Mouse (Mus musculus): ENCODE results near the gene Acd. TPM values are rescaled to one million over a fixed set of nuclear protein-coding genes. Genes with fewer than 3 reads are reported as not detected.

The Acd gene
- total RNA-seq (2014; rRNA removed): 25.8 and 39.3 TPM in 2 replicates
- polyA plus RNA-seq (2015; fragmentation: Nextera tagmentation; extraction: Ambion mirVana): 82.1 and 88.2 TPM in 2 replicates

GRCm38 (mm10) chr8:105700966-105701824, at the start of gene Acd, which contains the start of gene Pard6a:
TSS of gene Acd (minus strand) at chr8:105701102.
TSS of gene Pard6a (plus strand) at chr8:105701148.
- H3K4me3 ChIP-seq (ENCODE audit: low read length): peak within 1 kb of the TSS; percentile 72
- no peaks in the 10 kb centered on the region for H3K27me3 ChIP-seq (ENCODE audit: insufficient read depth, low read length)
- peak within 1 kb of the TSS; percentile 92 for H3K27ac ChIP-seq
- no peaks in the 10 kb centered on the region for H3K9me3 ChIP-seq (ENCODE audit: low read length)
- peak within 1 kb of the TSS; percentile 53 for H3K9ac ChIP-seq (replicated peaks; ENCODE audit: low read length)
- ATAC-seq (peak; percentile 80), DNase-seq (ENCODE audit: low spot score) (peak; percentile 97)
- TF ChIP-seq CTCF (IDR thresholded peaks at IDR 0.05; ENCODE audit: low read depth): peak; percentile 34
- under 1% methylated on average over 57 of the region's 60 CpGs for WGBS
- peaks cover 24% of the 10 kb centered on the region; the same call in 1 of the 2 replicates for H3K36me3 ChIP-seq (ENCODE audit: insufficient read depth, low read length)
- H3K4me1 ChIP-seq (ENCODE audit: insufficient read depth, low read length): peaks cover 11% of the 10 kb centered on the region
- H3K4me2 ChIP-seq (ENCODE audit: low read depth, low read length): peak within 1 kb of the TSS; percentile 98

GRCm38 (mm10) chr8:105750606-105751005, 49.7 kb upstream of the Acd start:
- TF ChIP-seq CTCF (IDR thresholded peaks at IDR 0.05; ENCODE audit: low read depth): no peak
- H3K27ac ChIP-seq: peak overlapping the region; percentile 2; the same call in 1 of the 2 replicates
- no peaks in the 10 kb centered on the region for H3K9me3 ChIP-seq (ENCODE audit: low read length)
- ATAC-seq: 0 out of 2 replicates have a peak, but pooled peaks have one; percentile 21
- peak; percentile 75 for DNase-seq (ENCODE audit: low spot score)
- H3K27me3 ChIP-seq (ENCODE audit: insufficient read depth, low read length): no peaks in the 10 kb centered on the region
- H3K4me3 ChIP-seq (ENCODE audit: low read length): no peak overlapping the region
- H3K4me1 ChIP-seq (ENCODE audit: insufficient read depth, low read length): peaks cover 7% of the 10 kb centered on the region
- peak overlapping the region; percentile 27 for H3K4me2 ChIP-seq (ENCODE audit: low read depth, low read length)
- H3K36me3 ChIP-seq (ENCODE audit: insufficient read depth, low read length): no peaks in the 10 kb centered on the region
- peak overlapping the region; percentile 26; the same call in 1 of the 2 replicates for H3K9ac ChIP-seq (replicated peaks; ENCODE audit: low read length)
- 9% methylated on average over 11 of the region's 11 CpGs for WGBS

- Histone ChIP-seq H3K9me3 (ENCODE audit: low read length) (no peaks in the 10 kb centered on the region), H3K9ac (replicated peaks; ENCODE audit: low read length) (no peak overlapping the region), H3K4me2 (ENCODE audit: low read depth, low read length) (no peak overlapping the region), H3K4me1 (ENCODE audit: insufficient read depth, low read length) (no peaks in the 10 kb centered on the region), H3K4me3 (ENCODE audit: low read length) (no peak overlapping the region), H3K36me3 (ENCODE audit: insufficient read depth, low read length) (no peaks in the 10 kb centered on the region), H3K27ac (no peak overlapping the region), H3K27me3 (ENCODE audit: insufficient read depth, low read length) (no peaks in the 10 kb centered on the region)
- DNase-seq (ENCODE audit: low spot score) (no peak), ATAC-seq (no peak)
- no peak for TF ChIP-seq CTCF (IDR thresholded peaks at IDR 0.05; ENCODE audit: low read depth)
- 88% methylated on average over 4 of the region's 4 CpGs for WGBS
Observed at GRCm38 (mm10) chr8:105743301-105743700, 42.4 kb upstream of the Acd start.

GRCm38 (mm10) chr8:105739216-105739615, 38.3 kb upstream of the Acd start:
- Histone ChIP-seq H3K4me2 (ENCODE audit: low read depth, low read length) (no peak overlapping the region), H3K9me3 (ENCODE audit: low read length) (no peaks in the 10 kb centered on the region), H3K36me3 (ENCODE audit: insufficient read depth, low read length) (no peaks in the 10 kb centered on the region), H3K27me3 (ENCODE audit: insufficient read depth, low read length) (no peaks in the 10 kb centered on the region), H3K27ac (no peak overlapping the region), H3K4me3 (ENCODE audit: low read length) (no peak overlapping the region), H3K9ac (replicated peaks; ENCODE audit: low read length) (no peak overlapping the region), H3K4me1 (ENCODE audit: insufficient read depth, low read length) (no peaks in the 10 kb centered on the region)
- DNase-seq (ENCODE audit: low spot score) (no peak), ATAC-seq (no peak)
- TF ChIP-seq CTCF (IDR thresholded peaks at IDR 0.05; ENCODE audit: low read depth): no peak
- 90% methylated on average over 5 of the region's 5 CpGs for WGBS

GRCm38 (mm10) chr8:105732186-105732585, 31.3 kb upstream of the Acd start:
- Histone ChIP-seq H3K4me1 (ENCODE audit: insufficient read depth, low read length) (no peaks in the 10 kb centered on the region), H3K9ac (replicated peaks; ENCODE audit: low read length) (no peak overlapping the region), H3K36me3 (ENCODE audit: insufficient read depth, low read length) (peaks cover 10% of the 10 kb centered on the region), H3K27me3 (ENCODE audit: insufficient read depth, low read length) (no peaks in the 10 kb centered on the region), H3K27ac (no peak overlapping the region), H3K4me2 (ENCODE audit: low read depth, low read length) (no peak overlapping the region), H3K4me3 (ENCODE audit: low read length) (no peak overlapping the region), H3K9me3 (ENCODE audit: low read length) (no peaks in the 10 kb centered on the region)
- no peak for TF ChIP-seq CTCF (IDR thresholded peaks at IDR 0.05; ENCODE audit: low read depth)
- DNase-seq (ENCODE audit: low spot score) (no peak), ATAC-seq (no peak)
- 91% methylated on average over 5 of the region's 5 CpGs for WGBS

- WGBS: 85% methylated on average over 18 of the region's 18 CpGs
- no peaks in the 10 kb centered on the region for H3K9me3 ChIP-seq (ENCODE audit: low read length)
- H3K27ac ChIP-seq: no peak overlapping the region
- peaks cover 29% of the 10 kb centered on the region for H3K36me3 ChIP-seq (ENCODE audit: insufficient read depth, low read length)
- ATAC-seq (no peak), DNase-seq (ENCODE audit: low spot score) (no peak)
- H3K4me2 ChIP-seq (ENCODE audit: low read depth, low read length): no peak overlapping the region
- no peak for TF ChIP-seq CTCF (IDR thresholded peaks at IDR 0.05; ENCODE audit: low read depth)
- H3K4me3 ChIP-seq (ENCODE audit: low read length): no peak overlapping the region
- H3K9ac ChIP-seq (replicated peaks; ENCODE audit: low read length): no peak overlapping the region
- H3K4me1 ChIP-seq (ENCODE audit: insufficient read depth, low read length): no peaks in the 10 kb centered on the region
- H3K27me3 ChIP-seq (ENCODE audit: insufficient read depth, low read length): no peaks in the 10 kb centered on the region
Observed at GRCm38 (mm10) chr8:105727397-105728124, 26.7 kb upstream of the Acd start.
